Mouse (Mus musculus) lung, embryonic 15.5 days (tissue): ENCODE measurements at regions not wholly inside any gene's neighbourhood (a gene's known extent, or its start where the extent isn't known, plus 50 kb on each side); places are given as distances from the start of the nearest gene placed in this dataset.

Source experiments
- ATAC-seq: fragments of 200-750 bp; cut with Nextera tagmentation; 2 replicates; pipeline ENCODE4 v1.8.0; 2017; ENCODE audit warnings: moderate number of reproducible peaks, borderline replicate concordance; ENCODE audit not compliant: low FRiP score, low TSS enrichment; ENCODE audit errors: extremely low read depth
- H3K27ac ChIP-seq: fragments of 300-500 bp; sonication (generic); 2 replicates; pipeline ENCODE4 v1.5.1; 2015; ENCODE audit warnings: moderate library complexity, mild to moderate bottlenecking, inconsistent platforms
- H3K27me3 ChIP-seq: fragments of 300-500 bp; sonication (generic); 2 replicates; pipeline ENCODE4 v1.6.1; 2015; ENCODE audit warnings: inconsistent platforms
- H3K36me3 ChIP-seq: fragments of 300-500 bp; sonication (generic); 2 replicates; pipeline ENCODE4 v1.6.1; 2015; ENCODE audit warnings: inconsistent platforms
- H3K4me1 ChIP-seq: fragments of 300-500 bp; sonication (generic); 2 replicates; pipeline ENCODE4 v1.6.1; 2015; ENCODE audit warnings: inconsistent platforms
- H3K4me2 ChIP-seq: fragments of 300-500 bp; sonication (generic); 2 replicates; pipeline ENCODE4 v1.6.1; 2015; ENCODE audit warnings: inconsistent platforms, mild to moderate bottlenecking, moderate library complexity
- H3K4me3 ChIP-seq: fragments of 300-500 bp; sonication (generic); 2 replicates; pipeline ENCODE4 v1.5.1; 2015; ENCODE audit warnings: mild to moderate bottlenecking, inconsistent platforms
- H3K9ac ChIP-seq: fragments of 300-500 bp; sonication (generic); 2 replicates; pipeline ENCODE4 v1.6.1; 2015; ENCODE audit warnings: inconsistent platforms
- H3K9me3 ChIP-seq: fragments of 300-500 bp; sonication (generic); 2 replicates; pipeline ENCODE4 v1.6.1; 2016; ENCODE audit warnings: inconsistent platforms
- whole genome bisulfite sequencing: fragments of 180-500 bp; shearing (Covaris S2); methylation state at CpG from one replicate; pipeline ENCODE4 v1.1.7; 2015; 5-methylcytosine and 5-hydroxymethylcytosine counted together

GRCm38 (mm10) chr4:82123733-82124132, 581.8 kb downstream of the Nfib start:
- ATAC-seq = no peak
- H3K4me3 ChIP-seq = no peak overlapping the region
- WGBS = 76% methylated on average over 5 of the region's 5 CpGs

GRCm38 (mm10) chr4:82123101-82123500, 582.4 kb downstream of the Nfib start:
- Histone ChIP-seq H3K27me3 (no peaks in the 10 kb centered on the region), H3K9me3 (no peaks in the 10 kb centered on the region), H3K4me2 (no peak overlapping the region), H3K4me1 (no peaks in the 10 kb centered on the region), H3K9ac (no peak overlapping the region), H3K36me3 (no peaks in the 10 kb centered on the region), H3K4me3 (no peak overlapping the region), H3K27ac (no peak overlapping the region)
- 95% methylated on average over 1 of the region's 1 CpGs for WGBS
- no peak for ATAC-seq

More at GRCm38 (mm10) chr4:82123733-82124132, 581.8 kb downstream of the Nfib start:
- H3K27ac ChIP-seq = no peak overlapping the region
- no peaks in the 10 kb centered on the region for H3K27me3 ChIP-seq
- no peak overlapping the region for H3K4me2 ChIP-seq
- H3K4me1 ChIP-seq = no peaks in the 10 kb centered on the region
- H3K9ac ChIP-seq = no peak overlapping the region
- no peaks in the 10 kb centered on the region for H3K36me3 ChIP-seq
- H3K9me3 ChIP-seq = no peaks in the 10 kb centered on the region

GRCm38 (mm10) chr4:82120796-82121195, 584.8 kb downstream of the Nfib start:
- no peak overlapping the region for H3K4me2 ChIP-seq
- no peak overlapping the region for H3K4me3 ChIP-seq
- H3K9ac ChIP-seq = no peak overlapping the region
- H3K27me3 ChIP-seq = no peaks in the 10 kb centered on the region
- no peaks in the 10 kb centered on the region for H3K4me1 ChIP-seq
- 74% methylated on average over 4 of the region's 4 CpGs for WGBS
- H3K9me3 ChIP-seq = no peaks in the 10 kb centered on the region
- H3K27ac ChIP-seq = no peak overlapping the region
- no peaks in the 10 kb centered on the region for H3K36me3 ChIP-seq
- ATAC-seq = no peak

- H3K4me1 ChIP-seq = no peaks in the 10 kb centered on the region
- WGBS = 47% methylated on average over 1 of the region's 1 CpGs
Measured at GRCm38 (mm10) chr4:82120326-82120725, 585.2 kb downstream of the Nfib start.

GRCm38 (mm10) chr4:82101837-82102236, 603.7 kb downstream of the Nfib start:
- Histone ChIP-seq H3K27ac (no peak overlapping the region), H3K9me3 (no peaks in the 10 kb centered on the region), H3K4me3 (no peak overlapping the region), H3K27me3 (no peaks in the 10 kb centered on the region), H3K9ac (no peak overlapping the region), H3K36me3 (no peaks in the 10 kb centered on the region), H3K4me2 (no peak overlapping the region), H3K4me1 (no peaks in the 10 kb centered on the region)
- ATAC-seq = no peak
- 89% methylated on average over 1 of the region's 1 CpGs for WGBS

More at GRCm38 (mm10) chr4:82120326-82120725, 585.2 kb downstream of the Nfib start:
- ATAC-seq = no peak
- Histone ChIP-seq H3K27ac (no peak overlapping the region), H3K9me3 (no peaks in the 10 kb centered on the region), H3K4me2 (no peak overlapping the region), H3K4me3 (no peak overlapping the region), H3K36me3 (no peaks in the 10 kb centered on the region), H3K9ac (no peak overlapping the region), H3K27me3 (no peaks in the 10 kb centered on the region)

GRCm38 (mm10) chr4:82099970-82100368, 605.6 kb downstream of the Nfib start:
- no peaks in the 10 kb centered on the region for H3K27me3 ChIP-seq
- no peaks in the 10 kb centered on the region for H3K36me3 ChIP-seq
- no peak for ATAC-seq
- no peak overlapping the region for H3K9ac ChIP-seq
- 79% methylated on average over 6 of the region's 6 CpGs for WGBS
- no peaks in the 10 kb centered on the region for H3K9me3 ChIP-seq
- no peaks in the 10 kb centered on the region for H3K4me1 ChIP-seq
- no peak overlapping the region for H3K4me3 ChIP-seq
- H3K4me2 ChIP-seq = no peak overlapping the region
- H3K27ac ChIP-seq = no peak overlapping the region

- Histone ChIP-seq H3K27ac (no peak overlapping the region), H3K4me1 (no peaks in the 10 kb centered on the region), H3K36me3 (no peaks in the 10 kb centered on the region), H3K27me3 (no peaks in the 10 kb centered on the region), H3K9ac (no peak overlapping the region), H3K4me3 (no peak overlapping the region), H3K9me3 (no peaks in the 10 kb centered on the region), H3K4me2 (no peak overlapping the region)
- WGBS = 79% methylated on average over 13 of the region's 13 CpGs
- ATAC-seq = no peak
Measured at GRCm38 (mm10) chr4:82098986-82099969, 606.3 kb downstream of the Nfib start.

- Histone ChIP-seq H3K27ac (no peak overlapping the region), H3K9me3 (no peaks in the 10 kb centered on the region), H3K9ac (no peak overlapping the region), H3K4me2 (no peak overlapping the region), H3K27me3 (no peaks in the 10 kb centered on the region), H3K4me1 (peaks cover 3% of the 10 kb centered on the region; the same call in 1 of the 2 replicates), H3K36me3 (no peaks in the 10 kb centered on the region), H3K4me3 (no peak overlapping the region)
- ATAC-seq = no peak
- WGBS = 78% methylated on average over 5 of the region's 5 CpGs
Measured at GRCm38 (mm10) chr4:82092296-82093230, 613.0 kb downstream of the Nfib start.

- Histone ChIP-seq H3K36me3 (no peaks in the 10 kb centered on the region), H3K27me3 (no peaks in the 10 kb centered on the region), H3K9ac (no peak overlapping the region), H3K9me3 (no peaks in the 10 kb centered on the region), H3K27ac (no peak overlapping the region), H3K4me2 (no peak overlapping the region), H3K4me3 (no peak overlapping the region), H3K4me1 (peaks cover 3% of the 10 kb centered on the region; the same call in 1 of the 2 replicates)
- ATAC-seq = no peak
- 94% methylated on average over 5 of the region's 5 CpGs for WGBS
Measured at GRCm38 (mm10) chr4:82089657-82090056, 615.9 kb downstream of the Nfib start.

- ATAC-seq = no peak
- no peaks in the 10 kb centered on the region for H3K27me3 ChIP-seq
- no peaks in the 10 kb centered on the region for H3K9me3 ChIP-seq
- no peak overlapping the region for H3K27ac ChIP-seq
- H3K4me3 ChIP-seq = no peak overlapping the region
- no peaks in the 10 kb centered on the region for H3K4me1 ChIP-seq
- no peak overlapping the region for H3K9ac ChIP-seq
- H3K36me3 ChIP-seq = no peaks in the 10 kb centered on the region
- WGBS = 78% methylated on average over 2 of the region's 2 CpGs
- H3K4me2 ChIP-seq = no peak overlapping the region
Measured at GRCm38 (mm10) chr4:82083519-82083918, 622.0 kb downstream of the Nfib start.

- H3K36me3 ChIP-seq = no peaks in the 10 kb centered on the region
- 62% methylated on average over 3 of the region's 3 CpGs for WGBS
- H3K4me1 ChIP-seq = no peaks in the 10 kb centered on the region
- H3K4me2 ChIP-seq = no peak overlapping the region
- no peak overlapping the region for H3K9ac ChIP-seq
- H3K27me3 ChIP-seq = no peaks in the 10 kb centered on the region
- no peak for ATAC-seq
- H3K9me3 ChIP-seq = no peaks in the 10 kb centered on the region
- H3K27ac ChIP-seq = no peak overlapping the region
- H3K4me3 ChIP-seq = no peak overlapping the region
Measured at GRCm38 (mm10) chr4:82068050-82068449, 625.4 kb upstream of the Mpdz start.
